Mouse (Mus musculus) inflammation-experienced regulatory T-cells (primary cell): ENCODE data around the gene Gm17364. TPM values are rescaled to one million over a fixed set of nuclear protein-coding genes. Genes with fewer than 3 reads are reported as not detected.

Experiments used
- polyA plus RNA-seq, 2 experiments: library from polyadenylated mRNA; unstranded; fragments of 100-300 nt; shearing (Covaris generic); gene quantifications; one replicate each; pipeline ENCODE4 v1.2.1; 2017

The Gm17364 gene
- polyA plus RNA-seq = not detected

DNA sequence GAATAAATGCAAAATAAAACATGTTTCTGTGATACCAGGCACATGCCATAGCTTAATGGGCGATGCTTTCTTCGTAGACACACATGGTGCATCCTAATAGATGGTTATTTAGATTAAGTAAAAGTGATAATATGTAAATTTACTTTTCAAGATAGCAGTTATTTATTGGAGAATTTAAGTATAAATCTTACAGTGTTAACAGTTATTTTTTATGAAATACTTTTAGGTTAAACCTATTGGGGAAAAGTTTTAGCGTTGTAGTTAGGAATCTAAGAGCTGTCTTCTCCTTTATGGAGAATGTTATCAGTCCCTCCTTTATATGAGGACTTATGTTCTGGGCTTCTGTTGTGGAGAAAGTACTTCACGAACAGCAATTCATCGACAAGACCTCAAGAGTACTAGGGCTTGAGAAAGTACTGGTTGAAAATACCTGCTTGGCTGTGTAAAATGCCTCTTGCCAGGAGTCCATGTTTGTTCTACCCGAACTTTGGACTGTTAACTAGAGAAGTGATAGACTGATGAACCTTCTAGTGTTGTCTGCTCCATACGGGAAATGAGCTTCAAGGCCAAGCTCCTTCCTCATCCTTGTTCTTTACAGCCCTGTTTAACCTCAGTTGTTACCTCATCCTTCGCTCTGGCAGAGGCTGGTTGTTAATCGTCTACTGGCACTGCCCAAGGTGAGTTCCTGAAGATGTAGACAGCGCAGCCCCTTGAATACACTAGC, at the start of gene Gm17364:
Gene Gm17364 (minus strand): TSS at position 51 of the 724 bp plus-strand sequence.

DNA sequence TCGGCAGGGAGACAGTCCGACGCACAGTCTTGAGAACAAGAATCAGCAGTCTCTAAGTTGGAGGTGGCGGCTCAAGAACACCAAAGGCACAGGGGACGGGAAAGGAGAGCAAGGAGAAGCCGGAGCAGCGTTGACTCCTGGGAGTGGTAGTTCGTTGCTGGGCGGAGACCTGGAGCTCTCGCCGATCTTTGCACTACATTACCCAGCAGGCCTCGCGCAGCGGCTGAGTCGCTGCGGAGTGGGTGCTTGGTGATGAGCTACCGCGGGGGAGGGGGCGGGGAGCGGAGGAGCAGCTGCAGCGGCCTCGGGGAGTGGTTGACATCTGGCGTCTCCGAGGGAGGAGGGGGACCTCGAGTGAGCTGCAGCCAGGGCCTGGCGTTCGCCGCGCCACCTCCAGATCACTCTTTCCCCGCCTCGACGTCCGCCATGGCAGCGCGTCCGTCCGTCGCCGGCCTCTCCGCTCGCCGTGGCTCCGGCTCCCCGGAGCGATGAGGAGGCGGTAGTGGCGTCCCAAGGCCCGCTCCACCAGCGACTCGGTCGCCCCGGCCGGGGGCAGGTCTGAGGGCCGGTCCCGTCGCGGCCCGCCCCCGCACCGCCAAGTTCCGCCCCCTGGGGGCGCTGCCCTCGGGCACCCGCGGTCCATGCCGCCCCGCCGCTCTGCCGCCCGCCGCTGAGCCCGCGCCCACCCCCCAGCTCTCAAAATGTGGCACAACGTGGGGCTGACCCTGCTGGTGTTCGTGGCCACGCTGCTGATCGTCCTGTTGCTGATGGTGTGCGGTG, 24.0 kb downstream of the Gm17364 start, which contains the start of gene Smim13:
Gene Smim13 (plus strand): TSS at position 307 of the 780 bp plus-strand sequence.

Other genes starting within 250 kb of the Gm17364 start
- gene Mak, start 194.3 kb downstream of the Gm17364 start, polyA plus RNA-seq = 1 to 10 TPM in 1 of 2 experiments, under 1 TPM in 1; 0.12 to 1.1 TPM
- under 1 TPM; 0.18 to 0.76 TPM for gene Gcm2, start 162.9 kb downstream of the Gm17364 start, polyA plus RNA-seq
- gene Sycp2l, start 159.7 kb downstream of the Gm17364 start, polyA plus RNA-seq = under 1 TPM; 0.42 to 0.83 TPM
- gene Elovl2, start 53.6 kb downstream of the Gm17364 start, polyA plus RNA-seq = under 1 TPM in 1 of 2 experiments, not detected in 1; 0.20 TPM
- 10 to 100 TPM; 10.5 to 12.2 TPM for gene Smim13, start 24.1 kb downstream of the Gm17364 start, polyA plus RNA-seq
- gene Nedd9, start 213.4 kb upstream of the Gm17364 start, polyA plus RNA-seq = 100 to 1,000 TPM; 130 to 132 TPM